Mouse (Mus musculus) cortical plate, adult 2 months (tissue): ENCODE measurements around the gene Rab37. TPM values are rescaled to one million over a fixed set of nuclear protein-coding genes. Genes with fewer than 3 reads are reported as not detected.
A peak's percentile ranks its signal among the peaks of the same experiment; 100 is the strongest.

Experiments used
- H3K27ac ChIP-seq: fragments of 200-500 bp; 2 replicates; pipeline ENCODE4 v1.5.1; 2012; ENCODE audit warnings: low read length, control low read depth, inconsistent platforms; ENCODE audit not compliant: insufficient read depth
- H3K4me1 ChIP-seq: fragments of 200-500 bp; 2 replicates; pipeline ENCODE4 v1.6.1; 2011; ENCODE audit warnings: low read length; ENCODE audit not compliant: control insufficient read depth, insufficient read depth
- H3K4me3 ChIP-seq: fragments of 200-500 bp; 2 replicates; pipeline ENCODE4 v1.5.1; 2011; ENCODE audit warnings: mild to moderate bottlenecking, low read length, control low read depth; ENCODE audit not compliant: insufficient read depth
- CTCF ChIP-seq: fragments of 200-500 bp; IDR thresholded peaks from 2 replicates; pipeline ENCODE4 v1.5.1; 2011; ENCODE audit warnings: mild to moderate bottlenecking, control low read depth, low read length; ENCODE audit not compliant: insufficient read depth; ENCODE audit errors: extremely low read depth
- POLR2A ChIP-seq: fragments of 200-500 bp; IDR thresholded peaks from 2 replicates; pipeline ENCODE4 v1.6.1; 2011; ENCODE audit warnings: mild to moderate bottlenecking, low read length, control low read depth; ENCODE audit not compliant: insufficient read depth; ENCODE audit errors: extremely low read depth
- polyA plus RNA-seq: library from polyadenylated mRNA; depleted of rRNA; stranded (reverse); fragments of >200 nt; gene quantifications from 2 replicates; pipeline ENCODE4 v1.2.3, GENCODE M21; 2012

Gene Rab37
- polyA plus RNA-seq, 1 experiment = 2.9 TPM

DNA sequence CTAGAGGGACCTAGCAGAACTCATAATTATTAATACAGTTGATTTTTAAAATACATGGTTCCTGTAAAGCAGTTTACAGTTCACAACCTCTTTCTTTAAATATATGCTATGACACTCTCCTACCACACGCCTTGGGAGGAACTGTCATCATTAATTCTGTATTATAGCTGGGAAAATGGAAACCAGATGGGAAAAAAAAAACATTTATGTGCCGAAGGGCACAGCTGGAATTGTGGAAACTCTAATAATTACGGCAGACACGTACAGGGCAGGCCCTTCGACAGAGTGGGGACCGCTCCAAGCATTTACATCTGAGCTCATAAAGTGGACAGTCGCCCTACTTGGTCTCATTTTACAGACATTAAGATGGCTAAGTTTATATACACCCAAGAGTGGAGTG lies 9.5 kb downstream of the Rab37 start:
- Histone ChIP-seq H3K4me1 (no peaks in the 10 kb centered on the region), H3K4me3 (no peak overlapping the region), H3K27ac (no peak overlapping the region)
- TF ChIP-seq POLR2A = no peak
- TF ChIP-seq CTCF = no peak

DNA sequence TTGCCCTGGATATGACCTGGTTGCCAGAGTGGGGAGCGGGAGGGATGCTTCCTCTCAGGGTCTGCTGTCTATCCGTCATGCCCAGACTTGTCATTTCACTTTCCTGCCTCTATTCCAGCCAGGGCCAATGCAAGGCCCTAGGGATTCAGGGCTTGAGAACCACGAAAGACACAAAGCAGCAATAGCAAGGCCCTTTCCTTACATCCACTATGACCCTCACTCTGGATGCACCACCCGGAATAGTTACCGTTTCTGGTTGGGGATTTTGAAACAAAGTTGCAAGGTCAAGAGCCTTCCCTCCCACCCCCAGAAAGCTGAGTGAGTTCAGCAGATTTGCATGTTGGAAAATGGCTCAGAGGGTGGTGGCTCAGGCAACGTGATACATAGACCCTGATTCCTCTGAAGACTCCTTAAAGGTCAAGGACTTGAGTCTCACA lies 10.4 kb downstream of the Rab37 start:
- H3K4me1 ChIP-seq = no peaks in the 10 kb centered on the region
- no peak overlapping the region for H3K27ac ChIP-seq
- no peak overlapping the region for H3K4me3 ChIP-seq
- TF ChIP-seq POLR2A (no peak), CTCF (no peak)

DNA sequence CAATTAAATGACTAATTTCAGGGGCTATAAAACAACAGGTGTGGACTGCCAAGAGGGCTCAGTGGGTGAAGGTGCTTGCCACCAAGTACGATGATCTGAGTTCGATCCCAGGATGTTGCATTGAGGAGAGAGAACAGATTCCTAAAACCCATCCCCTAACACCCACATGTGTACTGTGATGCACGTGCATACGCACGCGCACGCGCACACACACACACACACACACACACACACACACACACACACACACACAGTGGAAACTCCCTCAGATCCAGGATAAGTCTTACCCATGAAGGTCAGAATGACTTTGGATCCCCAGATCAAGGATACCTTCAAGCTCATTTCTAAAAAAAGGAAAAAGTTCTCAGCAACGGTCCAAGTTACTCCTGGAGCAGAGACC lies 10.9 kb downstream of the Rab37 start:
- no peak overlapping the region for H3K27ac ChIP-seq
- no peaks in the 10 kb centered on the region for H3K4me1 ChIP-seq
- H3K4me3 ChIP-seq = no peak overlapping the region
- no peak for TF ChIP-seq CTCF
- no peak for TF ChIP-seq POLR2A

DNA sequence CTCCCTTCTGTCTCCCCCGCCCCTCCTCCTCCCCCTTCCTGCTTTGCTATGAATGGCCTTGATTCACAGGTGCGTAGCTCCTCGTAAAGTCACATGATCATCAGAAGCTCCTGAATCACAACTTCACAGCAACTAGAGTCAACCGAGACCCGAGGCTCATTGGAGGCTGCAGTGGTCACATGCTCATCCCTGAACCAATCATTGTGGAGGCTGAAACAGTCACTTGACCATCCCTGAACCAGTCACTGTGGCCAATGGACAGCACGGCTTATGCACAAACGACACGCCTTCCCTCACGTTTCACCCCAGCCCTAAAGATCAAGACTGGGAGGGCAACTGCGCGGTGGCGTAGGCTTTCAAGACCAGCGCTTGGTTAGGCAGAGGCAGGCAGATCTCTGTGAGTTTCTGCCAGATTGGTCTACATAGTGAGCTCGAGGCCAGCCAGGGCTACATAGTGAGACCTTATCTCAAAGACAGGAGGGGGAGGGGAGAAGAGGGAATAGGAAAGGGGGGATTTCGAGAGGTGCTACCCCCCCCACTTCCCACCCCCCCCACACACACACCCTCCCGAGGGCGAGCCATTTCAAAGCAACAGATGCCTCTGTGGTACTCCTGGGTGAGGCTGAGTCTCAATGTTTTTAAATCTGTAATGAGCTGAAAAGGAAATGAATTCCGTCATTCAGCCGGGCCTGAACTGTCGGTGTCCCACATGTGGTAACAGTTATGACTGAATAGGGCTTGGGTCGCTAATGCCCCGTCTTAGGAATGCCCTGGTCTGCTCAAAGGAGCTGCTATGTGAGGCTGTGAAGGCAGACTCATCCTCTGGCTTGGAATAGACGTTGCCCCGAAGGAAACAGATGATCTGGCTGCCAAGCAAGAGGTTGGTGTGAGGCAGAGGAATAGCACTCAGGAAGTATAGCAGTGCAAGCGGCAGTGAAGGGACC lies 12.5 kb downstream of the Rab37 start:
- Histone ChIP-seq H3K4me1 (no peaks in the 10 kb centered on the region), H3K4me3 (no peak overlapping the region), H3K27ac (no peak overlapping the region)
- TF ChIP-seq POLR2A = no peak
- TF ChIP-seq CTCF = no peak

DNA sequence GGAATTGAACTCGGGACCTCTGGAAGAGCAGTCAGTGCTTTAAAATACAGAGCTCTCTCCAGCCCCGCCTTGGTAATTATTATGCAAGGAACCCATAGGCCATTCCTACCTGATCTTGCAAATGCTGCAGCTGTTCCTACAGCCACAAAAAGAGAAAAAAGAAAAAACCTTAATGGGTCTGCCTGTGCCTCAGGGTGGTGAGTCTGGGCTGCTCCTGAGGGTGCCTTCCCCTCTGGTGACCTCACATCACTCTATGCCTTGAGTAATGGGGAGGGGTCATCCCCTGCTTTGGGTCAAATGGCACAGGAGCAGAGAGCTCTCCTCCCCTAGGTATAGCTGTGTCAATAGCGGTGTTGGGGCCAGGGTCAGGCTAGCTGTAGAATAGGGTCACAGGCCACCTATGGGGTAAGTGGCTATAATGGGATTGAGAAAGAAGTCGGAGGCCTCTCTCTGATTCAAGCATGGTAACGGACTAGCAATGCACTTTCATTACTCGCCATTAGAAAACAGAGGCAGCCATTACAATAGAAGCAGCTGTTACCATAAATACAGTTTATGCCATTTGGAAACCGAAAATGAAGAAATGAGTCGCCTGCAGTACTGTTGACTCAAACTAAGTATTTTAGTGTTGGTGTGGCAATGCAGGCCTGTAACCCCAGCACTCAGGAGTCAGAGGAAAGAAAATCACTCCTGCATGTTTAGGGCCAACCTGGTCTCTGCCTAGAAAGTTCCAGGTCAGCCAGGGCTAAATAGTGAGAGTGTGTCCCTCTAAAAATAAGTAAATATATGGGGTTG lies 13.7 kb downstream of the Rab37 start:
- H3K27ac ChIP-seq = no peak overlapping the region
- H3K4me3 ChIP-seq = no peak overlapping the region
- no peaks in the 10 kb centered on the region for H3K4me1 ChIP-seq
- TF ChIP-seq CTCF (no peak), POLR2A (no peak)

DNA sequence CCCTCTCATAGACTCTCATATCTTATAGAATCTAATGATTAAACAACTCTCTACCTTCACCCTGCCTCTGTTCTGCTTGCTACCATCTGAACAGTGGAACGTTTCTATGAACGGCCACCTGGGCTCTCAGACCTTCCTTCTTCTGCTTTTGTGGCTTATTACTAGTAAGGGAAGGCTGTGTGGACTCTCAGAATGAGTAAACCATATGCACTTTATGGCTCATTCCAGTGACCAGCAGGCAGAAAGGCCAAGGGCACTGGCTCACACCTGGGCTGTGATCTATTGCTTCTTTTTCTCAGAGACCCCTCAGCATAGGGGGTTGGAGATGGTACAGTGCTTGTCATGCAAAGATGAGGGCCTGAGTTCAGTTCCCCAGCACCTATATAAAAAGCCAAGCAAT lies 15.4 kb downstream of the Rab37 start:
- H3K4me1 ChIP-seq = no peaks in the 10 kb centered on the region
- no peak overlapping the region for H3K4me3 ChIP-seq
- H3K27ac ChIP-seq = no peak overlapping the region
- TF ChIP-seq POLR2A = no peak
- TF ChIP-seq CTCF = no peak

DNA sequence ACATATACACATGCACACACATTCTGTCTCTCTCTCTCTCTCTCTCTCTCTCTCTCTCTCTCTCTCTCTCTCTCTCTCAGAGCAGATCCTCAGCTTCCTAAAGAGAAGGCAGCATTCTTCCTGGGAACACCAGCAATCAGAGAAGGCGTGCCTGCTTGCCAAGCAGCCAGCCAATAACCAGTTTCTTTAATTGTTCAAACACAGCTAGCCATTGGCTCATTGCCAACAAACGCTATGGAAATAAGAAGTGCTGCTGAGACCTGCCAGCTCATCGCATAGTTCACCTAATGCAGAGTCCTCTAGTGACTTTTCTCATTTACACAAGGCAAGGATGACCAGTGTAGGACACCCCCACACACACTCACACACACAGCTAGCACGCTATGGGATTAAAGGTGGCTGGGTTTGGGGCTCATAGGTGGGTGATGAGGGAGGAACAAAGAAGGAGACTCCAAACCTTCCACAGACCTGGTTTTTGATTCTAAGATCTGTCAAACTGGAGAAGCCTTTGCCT lies 16.2 kb downstream of the Rab37 start:
- no peak for TF ChIP-seq CTCF
- TF ChIP-seq POLR2A = no peak
- Histone ChIP-seq H3K4me1 (no peaks in the 10 kb centered on the region), H3K4me3 (no peak overlapping the region), H3K27ac (peak overlapping the region; percentile 32; the same call in 1 of the 2 replicates)

DNA sequence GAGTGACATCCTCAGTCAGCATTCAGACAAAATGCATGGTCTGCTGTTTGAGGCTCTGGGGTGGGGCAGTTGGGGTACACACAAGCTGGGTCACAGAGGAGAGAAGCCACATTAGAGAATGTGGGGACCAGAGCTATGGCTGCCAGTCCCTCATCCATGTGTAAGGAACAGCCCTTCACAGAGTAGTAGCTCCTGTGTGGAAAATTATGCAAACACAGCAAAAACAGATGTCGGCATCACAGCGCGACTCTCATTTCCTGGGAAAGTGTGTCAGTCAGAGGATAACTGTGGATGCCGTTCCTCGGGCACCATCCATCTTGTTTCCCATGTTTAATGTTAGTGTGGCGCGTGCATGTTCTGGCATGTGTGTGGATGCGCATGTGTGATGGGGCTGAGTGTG lies 16.9 kb downstream of the Rab37 start:
- no peak for TF ChIP-seq POLR2A
- no peak for TF ChIP-seq CTCF
- no peak overlapping the region for H3K4me3 ChIP-seq
- H3K4me1 ChIP-seq = no peaks in the 10 kb centered on the region
- H3K27ac ChIP-seq = no peak overlapping the region

DNA sequence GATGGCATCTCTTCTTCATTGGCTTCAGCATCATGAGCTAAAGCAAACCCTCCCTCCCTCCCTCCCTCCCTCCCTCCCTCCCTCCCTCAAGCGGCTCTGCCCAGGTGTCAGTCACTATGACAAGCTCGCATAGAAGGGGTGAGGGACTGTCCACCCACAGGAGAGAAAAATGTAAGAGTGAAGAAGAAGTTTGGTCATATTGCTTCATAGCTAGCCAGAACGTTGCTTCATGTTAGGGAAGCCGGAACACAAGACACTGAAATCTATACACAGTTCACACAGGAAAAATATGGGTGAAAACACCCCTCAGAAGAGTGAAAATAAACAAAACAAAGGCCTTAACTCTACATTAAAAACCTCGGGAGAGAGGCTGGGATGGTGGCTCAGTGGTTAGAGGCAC lies 19.0 kb downstream of the Rab37 start:
- TF ChIP-seq POLR2A (no peak), CTCF (no peak)
- H3K4me1 ChIP-seq = no peaks in the 10 kb centered on the region
- no peak overlapping the region for H3K27ac ChIP-seq
- H3K4me3 ChIP-seq = no peak overlapping the region

DNA sequence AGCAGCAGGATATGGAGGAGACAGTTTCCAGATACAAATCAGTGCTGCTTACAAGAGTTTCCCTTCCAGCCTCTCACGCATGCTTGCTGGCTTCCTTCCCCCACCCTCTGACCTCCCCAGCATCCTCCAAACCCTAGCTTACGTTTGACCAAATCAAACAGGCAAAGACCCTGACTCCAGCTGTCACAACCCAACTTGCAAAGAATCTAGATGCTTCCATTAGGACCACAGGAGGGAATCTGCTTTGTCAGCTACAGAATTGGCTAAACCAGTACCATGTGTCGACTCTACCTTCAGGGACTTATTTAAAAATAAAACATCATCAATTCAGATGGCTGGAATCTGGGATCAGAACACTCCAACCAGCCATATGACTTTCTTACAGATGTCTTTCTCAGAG lies 21.0 kb downstream of the Rab37 start:
- Histone ChIP-seq H3K4me1 (no peaks in the 10 kb centered on the region), H3K4me3 (no peak overlapping the region), H3K27ac (no peak overlapping the region)
- no peak for TF ChIP-seq POLR2A
- TF ChIP-seq CTCF = no peak

DNA sequence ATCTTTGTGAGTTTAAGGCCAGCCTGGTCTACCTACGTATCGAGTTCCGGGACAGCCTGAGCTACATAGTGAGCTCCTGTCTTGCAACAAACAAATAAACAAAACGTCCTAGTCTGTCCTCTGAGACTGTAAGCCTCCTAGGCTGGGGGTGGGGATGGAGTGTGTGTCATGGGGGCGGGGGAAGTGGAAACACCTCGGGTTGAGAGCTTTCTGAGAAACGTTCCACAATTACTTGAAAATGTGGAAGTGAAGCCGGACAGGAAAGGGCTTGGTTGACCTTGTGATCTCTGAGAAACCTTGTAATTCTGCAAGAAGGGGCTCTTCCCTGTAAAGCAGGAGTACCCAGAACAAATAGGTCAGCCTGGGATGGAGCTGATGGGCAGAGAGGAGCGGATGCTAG lies 28.2 kb downstream of the Rab37 start:
- Histone ChIP-seq H3K4me3 (no peak overlapping the region), H3K4me1 (no peaks in the 10 kb centered on the region), H3K27ac (no peak overlapping the region)
- TF ChIP-seq CTCF (no peak), POLR2A (no peak)
